Mouse (Mus musculus) heart, postnatal 4 days (tissue): ENCODE data around the gene Shq1. TPM values are rescaled to one million over a fixed set of nuclear protein-coding genes. Genes with fewer than 3 reads are reported as not detected.

Source experiments
- DNase-seq: peaks from one replicate; pipeline ENCODE4 v3.0.0; 2021
- total RNA-seq, 2 experiments: library from RNA; stranded (reverse); gene quantifications; 2 replicates each; pipeline ENCODE4 v1.2.3; 2021

Gene Shq1
- total RNA-seq, 2 experiments from 2014 or later = 5.3 to 5.4 TPM

DNA sequence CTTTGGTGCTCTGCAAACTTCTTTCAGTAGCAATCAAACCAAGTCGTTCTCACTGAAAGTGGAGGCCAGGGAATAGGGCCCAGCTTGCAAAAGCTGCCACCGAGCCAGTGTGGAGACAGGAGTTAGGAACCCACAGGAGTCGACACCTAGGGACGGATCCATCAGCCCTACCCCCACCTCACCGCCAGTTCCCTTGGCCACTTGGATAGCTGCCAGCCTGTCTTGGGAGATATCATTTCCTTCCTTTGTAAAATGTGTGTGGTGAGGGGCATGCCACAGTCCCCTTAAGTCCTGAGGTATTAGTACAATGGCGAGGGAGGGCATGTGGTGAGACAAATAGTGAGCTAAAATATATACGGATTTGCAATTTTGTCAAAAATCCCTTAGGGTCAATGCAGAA, 142.4 kb downstream of the Shq1 start:
- no peak for DNase-seq

DNA sequence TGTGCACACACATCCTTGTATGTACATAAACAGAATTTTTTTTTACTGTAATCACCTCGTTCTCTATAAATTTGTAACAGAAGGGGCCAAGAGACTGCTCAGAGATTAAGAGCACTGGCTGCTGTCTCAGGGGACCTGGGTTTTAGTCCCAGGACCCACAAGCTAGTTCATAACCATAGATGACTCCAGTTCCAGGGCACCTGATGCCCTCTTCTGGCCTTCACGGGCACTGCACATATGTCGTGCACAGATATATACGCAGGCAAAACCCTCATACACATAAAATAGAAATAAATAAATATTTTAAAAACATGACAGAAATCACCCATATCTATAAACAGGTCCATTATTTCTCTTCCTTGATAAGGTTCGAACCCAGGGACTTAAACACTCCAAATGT, 143.0 kb downstream of the Shq1 start:
- peak; percentile 26 for DNase-seq

DNA sequence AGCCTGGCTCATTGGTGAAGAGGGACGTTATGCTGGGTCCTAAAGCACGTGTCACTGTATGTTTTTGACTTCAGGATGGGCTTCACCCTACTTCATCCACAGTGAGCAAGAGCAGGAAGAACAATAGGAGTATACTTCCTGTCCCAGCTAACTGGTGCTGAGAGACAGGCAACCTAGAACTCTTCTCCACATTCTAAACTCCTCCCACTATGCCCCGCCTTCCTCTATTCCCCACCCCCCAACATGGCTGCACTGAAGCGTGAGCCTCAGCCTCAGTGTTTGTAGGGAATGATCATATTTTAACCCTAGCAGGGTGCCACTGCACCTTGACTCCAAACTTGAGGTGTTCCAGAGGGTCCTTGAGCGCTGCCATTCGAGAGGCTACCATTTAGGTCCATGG, 143.8 kb downstream of the Shq1 start:
- DNase-seq = no peak

DNA sequence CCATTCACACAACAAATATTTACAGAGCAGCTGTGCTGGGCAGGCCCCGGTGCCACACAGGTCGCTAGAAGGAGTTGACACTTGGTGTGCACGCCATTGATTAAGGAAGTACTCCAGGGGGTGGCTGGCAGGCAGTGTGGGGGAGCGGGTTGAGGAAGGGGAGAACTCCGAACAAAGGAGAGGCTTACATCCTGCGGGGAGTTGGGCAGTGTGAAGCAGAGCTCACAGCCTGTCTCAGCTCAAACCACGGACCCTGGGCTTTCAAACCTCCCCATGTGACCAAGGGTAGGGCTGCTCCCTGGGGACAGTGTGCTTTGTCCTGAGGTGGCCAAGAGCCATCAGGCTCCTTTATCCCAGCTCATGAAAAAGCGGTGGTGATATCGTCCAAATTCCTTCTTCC, 144.9 kb downstream of the Shq1 start:
- DNase-seq = peak; percentile 29

DNA sequence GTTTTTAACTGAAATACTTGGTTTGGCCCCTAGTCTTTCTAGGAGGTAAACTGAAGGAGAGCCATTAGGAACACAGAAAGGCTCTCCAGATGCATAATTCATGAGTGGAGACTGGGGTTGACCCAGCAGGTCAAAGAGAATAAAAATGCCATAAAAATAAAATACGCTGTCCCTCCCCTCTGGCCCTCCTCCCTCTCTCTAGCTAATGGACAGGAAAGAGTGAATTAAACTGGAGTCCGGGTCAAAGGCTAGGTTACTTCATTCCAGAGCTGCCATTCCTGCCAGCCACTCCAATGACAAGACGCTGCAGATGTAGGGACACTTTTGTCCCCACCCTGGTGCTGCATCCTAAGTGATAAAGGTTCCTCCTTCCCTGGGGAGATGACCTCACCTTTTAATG, 145.5 kb downstream of the Shq1 start:
- DNase-seq = no peak

DNA sequence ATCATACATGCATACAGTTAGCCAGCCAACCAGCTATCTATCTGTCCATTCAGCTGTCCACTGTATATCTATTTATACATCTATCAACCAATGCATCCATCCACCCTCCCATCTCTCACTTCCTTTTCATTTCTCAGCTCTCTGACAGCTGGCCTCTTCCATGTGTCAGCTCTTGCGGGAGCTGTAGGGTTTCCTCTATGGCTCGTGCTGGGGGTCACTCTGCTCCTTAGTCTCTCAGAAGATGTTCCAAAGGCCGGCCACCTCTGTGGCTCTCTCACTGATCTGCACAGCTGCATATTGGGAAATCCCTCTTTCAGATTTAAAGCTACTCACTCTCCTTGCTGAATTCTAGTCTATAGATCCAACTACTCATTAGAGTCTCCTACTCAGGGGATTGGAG, 148.5 kb downstream of the Shq1 start:
- DNase-seq = no peak

DNA sequence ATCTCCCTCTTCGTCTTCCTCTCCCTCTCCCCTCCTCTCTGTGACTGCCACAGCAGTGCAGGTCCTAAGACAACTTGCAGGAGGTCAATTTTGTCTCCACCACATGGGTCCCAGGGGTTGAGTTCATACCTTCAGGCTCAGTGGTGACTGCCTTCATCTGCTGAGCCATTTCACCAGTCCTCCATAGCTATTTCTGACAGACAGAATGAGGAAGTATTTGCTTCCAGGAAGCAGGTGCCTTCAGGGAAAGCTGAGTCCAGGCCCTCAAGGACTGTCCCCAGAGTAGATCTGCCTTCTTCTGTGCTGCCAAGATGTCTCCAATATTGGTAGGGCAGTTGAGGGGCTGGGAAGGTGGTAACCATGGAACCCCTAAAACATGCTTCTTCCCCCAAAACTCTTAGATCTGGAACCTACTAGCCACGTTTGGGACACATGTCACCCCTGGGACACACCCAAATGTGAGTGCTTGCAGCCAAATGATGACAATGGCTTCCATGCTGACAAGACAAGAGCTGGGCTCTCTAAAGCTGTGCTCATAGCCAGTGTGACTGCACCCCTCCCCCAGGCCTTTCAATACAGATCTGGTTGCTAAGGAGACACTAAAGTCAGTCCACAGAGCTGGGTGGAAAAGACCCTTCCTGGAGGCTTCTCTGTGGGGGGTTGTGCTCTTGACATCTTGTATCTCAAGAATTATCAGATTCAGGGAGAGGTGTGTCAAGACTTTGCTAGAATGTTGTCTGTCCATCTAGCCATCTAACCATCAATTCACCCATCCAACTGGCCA, 149.2 kb downstream of the Shq1 start:
- DNase-seq = no peak

DNA sequence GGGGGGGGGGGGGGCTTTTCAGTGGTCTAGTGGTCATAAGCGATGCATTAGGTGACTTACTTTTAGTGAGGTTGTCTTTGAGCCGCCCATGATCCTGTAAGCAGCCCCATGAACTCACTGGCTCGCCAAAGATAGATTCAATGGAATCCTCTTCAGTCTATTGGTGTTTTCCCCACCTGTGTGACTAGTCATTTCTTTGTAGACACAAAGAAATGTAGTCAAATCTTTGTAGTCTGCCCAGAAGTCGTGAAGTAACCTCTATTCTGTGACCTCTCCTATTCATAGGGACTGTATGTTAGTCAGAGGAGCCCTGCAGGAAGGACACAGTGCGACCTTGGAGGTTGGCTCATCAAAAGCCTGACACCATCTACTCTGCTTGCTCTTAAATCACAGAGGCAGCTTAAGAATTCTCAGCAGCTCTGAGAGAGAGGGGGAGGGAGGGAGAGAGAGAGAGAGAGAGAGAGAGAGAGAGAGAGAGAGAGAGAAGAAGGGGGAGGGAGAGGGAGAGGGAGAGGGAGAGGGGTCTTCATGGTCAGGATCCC, 150.3 kb downstream of the Shq1 start:
- DNase-seq = no peak

DNA sequence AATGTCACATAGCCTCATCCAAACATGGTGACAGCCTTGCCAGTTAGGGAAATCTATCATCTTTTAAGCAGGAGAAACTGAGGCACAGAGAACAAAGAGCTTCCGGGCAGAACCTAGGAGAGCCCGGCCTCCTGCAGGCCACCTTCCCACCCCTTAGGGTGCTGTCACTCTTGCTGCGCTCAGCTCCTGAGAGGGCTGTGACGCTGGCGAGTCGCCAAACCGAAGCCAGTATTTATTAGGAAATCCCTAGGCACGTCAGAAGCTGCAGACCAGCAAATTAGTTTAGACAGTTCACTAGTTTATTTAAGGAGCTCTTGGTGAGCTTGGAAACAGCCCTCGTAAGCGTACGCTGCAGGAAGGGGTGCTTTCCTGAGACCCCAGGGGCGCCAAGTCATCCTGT, 151.1 kb downstream of the Shq1 start:
- DNase-seq = no peak

Other genes with a start within 250 kb of the Shq1 start
- 1 to 10 TPM; 9.2 to 9.6 TPM for gene Gxylt2, start 33.6 kb upstream of the Shq1 start, total RNA-seq
- gene Ppp4r2, start 162.5 kb upstream of the Shq1 start, total RNA-seq = 10 to 100 TPM; 64.9 to 66.8 TPM